Mouse (Mus musculus) cortical plate, adult 2 months (tissue): ENCODE data around the gene Nod2.

Experiments used
- CTCF ChIP-seq: fragments of 200-500 bp; IDR thresholded peaks from 2 replicates; pipeline ENCODE4 v1.5.1; 2011; ENCODE audit warnings: mild to moderate bottlenecking, control low read depth, low read length; ENCODE audit not compliant: insufficient read depth; ENCODE audit errors: extremely low read depth
- POLR2A ChIP-seq: fragments of 200-500 bp; IDR thresholded peaks from 2 replicates; pipeline ENCODE4 v1.6.1; 2011; ENCODE audit warnings: mild to moderate bottlenecking, low read length, control low read depth; ENCODE audit not compliant: insufficient read depth; ENCODE audit errors: extremely low read depth

GRCm38 (mm10) chr8:88666435-88666834 lies 19.3 kb downstream of the Nod2 start:
- TF ChIP-seq POLR2A (no peak), CTCF (no peak)
